Mouse (Mus musculus) erythroblast, embryonic 14.5 days (primary cell): ENCODE results near the gene Tab2. TPM values are rescaled to one million over a fixed set of nuclear protein-coding genes. Genes with fewer than 3 reads are reported as not detected.

Source experiments
- H3K27me3 ChIP-seq: 2 replicates; pipeline ENCODE4 v1.6.1; 2012; ENCODE audit warnings: inconsistent platforms; ENCODE audit not compliant: control insufficient read depth
- H3K36me3 ChIP-seq: 2 replicates; pipeline ENCODE4 v1.6.1; 2012; ENCODE audit warnings: mild to moderate bottlenecking, inconsistent platforms; ENCODE audit not compliant: control insufficient read depth
- H3K4me1 ChIP-seq: 2 replicates; pipeline ENCODE4 v1.6.1; 2012; ENCODE audit warnings: inconsistent platforms; ENCODE audit not compliant: control insufficient read depth
- H3K4me3 ChIP-seq: replicated peaks from 2 replicates; pipeline ENCODE3; 2012; ENCODE audit warnings: moderate library complexity, mild to moderate bottlenecking, inconsistent platforms
- H3K9me3 ChIP-seq: 2 replicates; pipeline ENCODE4 v1.6.1; 2012; ENCODE audit warnings: low read length, inconsistent platforms, mixed read lengths; ENCODE audit not compliant: control insufficient read depth
- GATA1 ChIP-seq: IDR thresholded peaks from 2 replicates; pipeline ENCODE4 v1.6.1; 2012; ENCODE audit warnings: low read length, inconsistent platforms, mixed read lengths
- TAL1 ChIP-seq: IDR thresholded peaks from 3 replicates; pipeline ENCODE4 v1.6.1; 2012; ENCODE audit warnings: low read length, inconsistent platforms, mixed read lengths
- polyA plus RNA-seq: library from polyadenylated mRNA; stranded (reverse); fragments of >175 nt; gene quantifications from 2 replicates; pipeline ENCODE4 v1.2.3, GENCODE M21; 2012

Gene Tab2
- polyA plus RNA-seq, 1 experiment, result 1.1 TPM

DNA sequence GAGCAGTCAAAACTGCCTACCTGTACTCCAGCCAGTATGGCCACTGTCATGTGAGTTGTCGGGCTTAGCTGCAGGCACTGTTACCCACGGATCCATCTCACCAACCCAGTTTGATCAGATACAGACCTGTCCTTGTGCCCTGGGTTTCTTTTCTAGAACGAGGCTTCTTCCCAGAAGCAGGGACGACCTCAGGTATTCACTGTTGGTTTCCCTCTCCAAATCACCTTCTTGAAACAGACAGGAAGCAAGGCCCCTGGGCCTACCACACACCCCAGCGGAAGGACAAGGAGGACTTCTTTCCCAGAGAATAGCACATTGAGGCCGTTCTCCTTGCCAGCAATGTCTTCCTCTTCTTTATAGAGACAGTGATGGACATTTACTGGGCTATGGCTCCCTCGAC lies 95.5 kb downstream of the Tab2 start:
- TF ChIP-seq TAL1 (no peak), GATA1 (no peak)
- Histone ChIP-seq H3K4me3 (no peak overlapping the region), H3K9me3 (peaks cover 5% of the 10 kb centered on the region), H3K27me3 (no peaks in the 10 kb centered on the region), H3K4me1 (no peaks in the 10 kb centered on the region), H3K36me3 (no peaks in the 10 kb centered on the region)

Other genes with a start within 250 kb of the Tab2 start
- gene Katna1, start 230.2 kb downstream of the Tab2 start, polyA plus RNA-seq, result 0.19 and 0.23 TPM in 2 replicates
- 1.3 and 1.4 TPM in 2 replicates for gene Ginm1, start 163.4 kb downstream of the Tab2 start, polyA plus RNA-seq
- gene Ppil4, start 163.3 kb downstream of the Tab2 start, polyA plus RNA-seq, result 0.38 and 0.91 TPM in 2 replicates
- not detected in 2 replicates for gene Zc3h12d, start 123.8 kb downstream of the Tab2 start, polyA plus RNA-seq